Mouse (Mus musculus): Measurements from ENCODE around the gene Vcan.
"Not testable (repeated sequence)": the region's sequence is repeated elsewhere in the genome, so short reads cannot be mapped to it uniquely, and the experiment has no call there.

The Vcan gene

DNA sequence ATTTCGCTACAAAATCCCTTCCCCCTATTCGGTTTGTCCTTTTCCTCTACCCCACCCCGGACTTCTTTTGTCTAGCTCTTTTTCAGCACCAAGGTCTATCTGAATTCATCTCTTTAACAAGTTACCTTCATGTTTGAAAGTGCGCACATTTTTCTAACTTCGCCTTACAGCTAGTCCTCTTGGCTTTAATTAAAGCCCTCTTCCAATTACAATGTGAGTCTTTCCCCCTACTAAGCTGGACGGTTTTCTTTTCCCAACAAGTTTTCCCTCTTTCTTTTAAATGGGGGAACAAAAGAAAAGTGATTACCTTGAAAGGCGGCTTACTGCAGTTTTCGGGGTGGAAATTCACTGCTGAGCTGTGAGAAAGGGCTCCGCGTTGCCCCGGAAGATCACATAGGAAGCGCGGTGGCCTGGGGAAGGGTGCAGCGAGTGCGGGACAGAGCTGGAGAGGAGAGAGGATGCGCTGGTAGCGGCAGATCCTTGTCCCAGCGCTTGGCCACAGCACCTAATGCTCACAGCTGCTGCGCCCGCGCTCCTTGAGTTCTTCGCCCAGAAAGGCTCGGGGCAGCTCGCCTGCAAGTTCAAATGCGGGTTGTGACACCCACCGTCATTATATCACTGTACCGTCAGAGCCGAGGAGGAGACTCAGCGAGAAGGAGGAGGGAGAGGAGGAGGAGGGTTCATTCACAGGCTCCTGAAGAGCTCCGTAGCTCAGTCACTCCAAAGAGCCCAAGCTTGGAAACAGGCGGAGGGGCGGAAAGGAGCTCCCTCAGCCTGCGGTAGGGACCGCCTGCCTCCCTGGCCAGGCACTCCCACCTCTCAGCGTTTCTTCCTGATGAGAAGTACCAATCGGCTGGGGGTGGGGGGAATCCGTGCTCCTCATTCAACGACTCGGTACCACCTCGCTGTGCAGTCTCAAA is at the start of gene Vcan:
TSS of gene Vcan (minus strand) at position 744 of the 920 bp plus-strand sequence.
- no peak for DNase-seq (ENCODE audit: low spot score in 2 of 2)

DNA sequence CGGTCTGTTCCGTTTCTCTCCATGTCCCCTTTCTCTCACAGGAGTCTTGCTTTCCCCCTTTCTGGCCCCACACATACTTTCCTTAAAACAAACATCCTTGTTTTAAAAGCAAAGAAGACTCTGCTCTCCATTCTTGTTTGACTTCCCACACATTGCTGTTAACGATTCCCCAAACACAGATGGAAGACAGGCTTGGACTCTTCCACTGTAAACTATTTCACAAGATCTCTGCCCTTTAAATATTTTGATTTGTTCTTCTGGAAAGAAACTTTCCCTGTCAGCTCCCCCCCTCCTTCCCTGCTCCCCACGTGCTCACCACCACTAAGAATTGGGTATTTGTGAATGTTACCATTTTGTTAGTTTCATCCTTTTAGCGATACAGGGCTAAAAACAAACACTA is 49.2 kb upstream of the Vcan start:
- no peak for DNase-seq (ENCODE audit: low spot score in 2 of 2)

DNA sequence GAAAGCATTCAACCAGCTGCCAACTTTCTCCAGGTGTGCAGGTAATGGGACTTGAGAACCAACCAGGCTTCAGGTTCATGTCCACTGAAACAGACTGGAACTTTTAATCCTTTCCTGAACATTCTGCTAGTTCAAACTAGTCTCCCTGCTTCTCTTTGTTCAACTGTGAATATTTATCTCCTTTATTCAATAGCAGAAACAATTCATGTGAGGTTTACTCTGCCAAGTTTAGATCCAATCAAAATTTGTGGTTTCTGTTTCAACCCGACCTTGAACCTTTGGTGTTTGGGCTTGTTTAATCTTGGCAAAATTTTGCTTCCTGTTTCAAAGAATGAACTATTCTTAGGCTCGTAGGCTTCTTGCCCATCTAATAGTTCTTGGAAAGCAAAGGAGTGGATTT is 40.6 kb upstream of the Vcan start:
- no peak for DNase-seq (ENCODE audit: low spot score in 2 of 2)

DNA sequence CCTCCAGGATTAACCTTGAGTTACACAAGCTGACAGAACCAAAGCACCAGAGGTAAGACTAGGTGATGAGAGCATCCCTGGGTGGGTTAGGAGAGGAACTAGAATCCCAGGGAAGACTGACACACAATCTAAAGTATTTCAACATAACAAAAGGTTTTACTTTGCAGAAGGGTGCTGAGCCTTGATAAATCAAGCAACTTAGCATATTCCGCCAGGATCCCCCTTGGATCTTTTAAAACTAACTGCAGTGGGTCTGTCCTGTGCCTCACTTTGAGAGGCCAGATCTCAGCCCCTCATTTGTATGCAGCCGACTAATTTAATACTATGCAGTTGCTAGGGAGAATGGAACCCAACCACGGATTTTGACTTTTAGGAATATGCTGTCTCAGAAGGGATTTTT is 38.0 kb upstream of the Vcan start:
- DNase-seq (ENCODE audit: low spot score in 2 of 2): no peak

- DNase-seq (ENCODE audit: low spot score in 2 of 2): no peak
Measured at GRCm38 (mm10) chr13:89779208-89779911, 37.1 kb upstream of the Vcan start.

- no peak for DNase-seq (ENCODE audit: low spot score in 2 of 2)
Measured at GRCm38 (mm10) chr13:89777764-89778163, 35.5 kb upstream of the Vcan start.

GRCm38 (mm10) chr13:89777146-89777545 is 34.8 kb upstream of the Vcan start:
- no peak for DNase-seq (ENCODE audit: low spot score in 2 of 2)

GRCm38 (mm10) chr13:89766551-89766950 is 24.2 kb upstream of the Vcan start:
- no peak for DNase-seq (ENCODE audit: low spot score in 2 of 2)

- DNase-seq (ENCODE audit: low spot score in 2 of 2): no peak
Measured at GRCm38 (mm10) chr13:89765966-89766365, 23.7 kb upstream of the Vcan start.

DNA sequence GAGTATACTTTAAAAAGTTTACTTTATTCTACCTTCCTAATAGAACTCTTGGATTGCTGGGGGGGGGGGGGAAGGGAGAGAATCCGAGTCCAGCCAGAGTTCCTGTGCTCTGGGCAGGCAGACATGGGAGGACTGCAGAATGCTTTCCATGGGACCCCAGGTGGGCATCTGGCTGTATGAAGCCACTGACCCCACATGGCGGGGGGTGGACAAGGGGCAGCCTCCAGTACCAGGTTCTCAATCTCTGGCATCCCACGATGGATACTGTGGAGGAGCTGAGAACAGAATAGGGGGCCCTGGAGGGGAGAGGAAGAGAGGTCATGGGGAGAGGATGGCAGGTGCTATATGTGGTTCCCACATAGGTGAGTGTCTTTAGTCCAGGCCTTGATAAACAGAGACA is 20.0 kb upstream of the Vcan start:
- no peak for DNase-seq (ENCODE audit: low spot score in 2 of 2)

- no peak for DNase-seq (ENCODE audit: low spot score in 2 of 2)
Measured at GRCm38 (mm10) chr13:89756347-89756746, 14.0 kb upstream of the Vcan start.

GRCm38 (mm10) chr13:89750562-89750961 is 8.3 kb upstream of the Vcan start:
- not testable (repeated sequence) for DNase-seq (ENCODE audit: low spot score in 2 of 2)

DNA sequence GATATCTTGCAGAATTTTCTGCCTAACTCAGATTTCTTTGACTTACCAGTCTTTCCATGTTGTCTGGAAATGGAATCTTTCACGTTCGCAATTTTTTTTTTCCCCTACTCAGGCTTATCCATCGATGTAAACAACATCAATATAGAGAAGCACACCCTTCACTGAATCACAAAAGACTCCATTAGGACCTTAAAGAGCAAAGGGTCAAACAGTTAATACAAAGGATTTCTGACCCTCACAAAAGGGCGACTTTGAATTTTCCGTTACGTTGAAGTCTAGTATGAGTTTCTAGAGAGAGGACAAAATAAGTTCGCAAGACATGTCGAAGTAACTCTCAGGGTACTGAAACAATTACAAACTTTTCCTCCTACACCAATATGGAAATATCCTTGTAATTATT is 892 bp upstream of the Vcan start:
- DNase-seq (ENCODE audit: low spot score in 2 of 2): no peak

GRCm38 (mm10) chr13:89742686-89743200 is 434 bp upstream of the Vcan start:
- DNase-seq (ENCODE audit: low spot score in 2 of 2): no peak

GRCm38 (mm10) chr13:89741116-89741551 is 1.2 kb downstream of the Vcan start:
- no peak for DNase-seq (ENCODE audit: low spot score in 2 of 2)

DNA sequence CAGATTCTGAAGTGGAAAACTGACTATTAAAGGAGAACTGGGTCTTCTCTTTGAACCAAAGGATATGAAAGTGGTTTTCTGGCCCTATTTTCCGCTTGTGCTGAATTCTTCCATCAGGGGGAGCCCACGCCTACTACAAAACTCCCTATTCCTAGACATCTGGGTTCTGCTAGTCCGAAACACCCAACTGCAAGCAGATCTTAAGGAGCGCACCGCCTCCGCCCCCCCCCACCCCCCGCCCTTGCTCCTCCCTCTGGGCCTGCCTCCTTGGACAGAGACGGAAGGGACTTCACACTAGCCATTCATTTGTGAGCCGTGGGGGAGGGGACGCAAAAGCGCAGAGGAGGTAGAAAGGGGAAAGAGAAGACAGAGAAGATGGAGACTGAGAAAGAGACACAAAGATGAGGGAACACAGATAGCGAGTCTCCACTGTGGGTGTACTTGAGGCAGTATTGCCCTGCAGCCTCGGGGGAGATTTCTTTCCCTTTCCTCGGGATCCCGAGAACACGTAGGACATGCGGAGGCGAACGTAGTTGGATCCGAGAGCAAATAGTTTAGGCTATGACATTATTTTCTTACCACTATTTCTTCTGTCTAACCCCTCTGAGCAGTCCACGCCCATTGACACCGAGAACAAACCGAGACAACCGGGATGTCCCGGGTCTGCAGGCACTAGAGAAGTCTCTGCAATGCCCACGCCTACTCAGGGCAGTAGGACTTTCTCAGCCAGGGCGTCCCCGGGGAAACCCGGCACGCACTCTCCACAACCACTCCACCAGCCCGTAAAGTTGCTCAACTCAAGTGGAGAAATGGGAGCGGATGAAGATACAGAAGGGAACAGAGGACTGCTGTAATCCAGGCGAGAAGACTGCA is 1.8 kb downstream of the Vcan start:
- DNase-seq (ENCODE audit: low spot score in 2 of 2): peak; percentile 11 to 19

GRCm38 (mm10) chr13:89739696-89740242 is 2.5 kb downstream of the Vcan start:
- no peak for DNase-seq (ENCODE audit: low spot score in 2 of 2)

DNA sequence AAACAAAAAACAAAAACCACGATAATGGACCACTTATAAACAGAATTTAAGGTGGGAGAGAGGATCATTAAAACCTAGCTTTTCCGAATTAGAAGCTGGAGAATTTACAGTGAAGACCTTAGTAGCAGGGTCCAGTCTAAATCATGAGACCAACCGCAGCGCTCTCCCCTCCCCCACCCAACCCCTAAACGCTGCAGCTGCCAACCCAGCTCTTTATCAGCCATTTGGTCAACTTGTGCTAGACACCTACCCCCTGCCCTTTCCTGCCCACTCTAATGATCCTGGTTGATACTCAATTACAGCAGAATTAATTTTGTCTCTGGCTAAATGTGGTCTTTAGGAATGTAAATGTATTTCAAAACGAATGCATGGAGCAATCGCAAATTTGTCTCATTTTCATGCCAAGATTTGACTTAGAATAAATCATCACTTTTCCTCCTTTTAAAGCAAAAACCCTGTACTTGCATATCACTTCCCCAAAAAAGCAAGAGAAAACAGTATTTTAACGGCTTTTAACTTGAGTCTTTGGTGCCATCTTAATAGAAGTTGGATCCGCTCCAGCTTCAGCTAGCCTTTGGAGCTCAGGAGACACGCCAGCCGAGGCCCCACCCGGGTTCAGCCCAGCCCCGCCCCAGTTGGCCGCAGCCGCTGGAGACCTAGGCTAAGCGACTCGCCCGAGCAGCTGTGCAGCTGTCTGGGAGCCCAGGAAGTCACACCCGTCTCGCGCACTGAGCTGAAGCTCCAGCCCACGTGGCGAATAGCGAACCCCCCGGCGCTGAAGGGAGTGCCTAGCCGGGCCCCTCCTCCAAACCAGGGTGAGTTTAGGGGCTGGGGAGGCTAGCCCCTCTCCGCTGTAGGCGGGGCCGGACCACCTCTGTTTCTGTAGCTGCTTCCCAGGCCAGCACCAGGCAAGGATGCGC is 3.3 kb downstream of the Vcan start:
- peak; percentile 28 to 53 for DNase-seq (ENCODE audit: low spot score in 2 of 2)

- DNase-seq (ENCODE audit: low spot score in 2 of 2): no peak
Measured at GRCm38 (mm10) chr13:89738275-89738674, 4.0 kb downstream of the Vcan start.

GRCm38 (mm10) chr13:89735111-89735510 is 7.2 kb downstream of the Vcan start:
- DNase-seq (ENCODE audit: low spot score in 2 of 2): no peak

Data from natural killer cell, adult 2 months (primary cell).